25 mouse cellular contexts compared by ENCODE assay signal in genomic region chr1:170402682-170403081, GRCm38 (mm10).
A peak's percentile ranks its signal among the peaks of the same experiment; 100 is the strongest.
DNase-seq lines count a peak whose midpoint lies in the region; TF ChIP-seq lines count a peak whose summit lies in the region.
"Had no signal": no experiment of that assay in that cellular context is flagged by ENCODE, and none has a peak within 500 bp of the region (broad histone marks: within the 10 kb centered on the region; RNA-seq: fewer than 3 reads in every experiment).

No protein-coding gene starts in this region.

- no peaks in the 10 kb centered on the region for H3K27me3 ChIP-seq in heart, embryonic 10.5 days (ENCODE audit: insufficient read depth, poor library complexity, severe bottlenecking)
- H3K27me3 ChIP-seq in cerebellum, adult 2 months (ENCODE audit: control insufficient read depth, insufficient read depth, low read length): no peaks in the 10 kb centered on the region
- H3K27me3 ChIP-seq: CH12.LX; embryonic facial prominence, embryonic 12.5 days; embryonic facial prominence, embryonic 15.5 days; heart, embryonic 15.5 days; Patski had no signal

- H3K27ac ChIP-seq in heart, embryonic 10.5 days: peak overlapping the region; percentile 49
- peak overlapping the region; percentile 84 for H3K27ac ChIP-seq in layer of hippocampus, adult 2 months
- H3K27ac ChIP-seq in cerebellum, adult 2 months (ENCODE audit: insufficient read depth, low read length): no peak overlapping the region
- H3K27ac ChIP-seq: embryonic facial prominence, embryonic 12.5 days; embryonic facial prominence, embryonic 15.5 days; heart, embryonic 15.5 days; hindbrain, embryonic 14.5 days; hindbrain, postnatal 0 days had no signal

- no peak for DNase-seq in heart, embryonic 10.5 days (ENCODE audit: low spot score)
- no peak for DNase-seq in heart, adult 9 months (ENCODE audit: low spot score in 2 of 2)
- peak in 1 of 2 experiments; percentile 27 for DNase-seq in layer of hippocampus, adult 2 months (ENCODE audit: low spot score in 2 of 2)
- no peak for DNase-seq in layer of hippocampus, adult 9-10 months (ENCODE audit: low spot score)
- peak; percentile 78 for DNase-seq in brain, adult 2 months (ENCODE audit: low read depth, low spot score)
- peak; percentile 67 for DNase-seq in telencephalon, adult 2 months (ENCODE audit: low read depth, low spot score)
- DNase-seq in cerebellum, adult 2 months: no peak
- DNase-seq: adrenal gland, postnatal 10 days; B cell, adult 2 months; cerebellum, adult 11-12 months; cerebellum, adult 9-10 months; cerebellum, postnatal 14 days; forebrain, postnatal 0 days; gastrocnemius, postnatal 10 days; gastrocnemius, postnatal 36 days; heart, postnatal 10 days; heart, postnatal 4 days had no signal

- no peak for TF ChIP-seq POLR2A in cerebellum, adult 2 months (IDR thresholded peaks at IDR 0.05; ENCODE audit: borderline replicate concordance, insufficient read depth, low read length)

- peaks cover 3% of the 10 kb centered on the region; the same call in 1 of the 2 replicates for H3K36me3 ChIP-seq in heart, embryonic 10.5 days
- H3K36me3 ChIP-seq: embryonic facial prominence, embryonic 12.5 days; embryonic facial prominence, embryonic 15.5 days; G1E; heart, embryonic 15.5 days had no signal

- peaks cover 63% of the 10 kb centered on the region for H3K4me1 ChIP-seq in heart, embryonic 10.5 days
- no peaks in the 10 kb centered on the region; the same call in 1 of the 2 replicates for H3K4me1 ChIP-seq in cerebellum, adult 2 months (ENCODE audit: control insufficient read depth, insufficient read depth, low read length)
- H3K4me1 ChIP-seq: embryonic facial prominence, embryonic 12.5 days; embryonic facial prominence, embryonic 15.5 days had no signal

- no peak for TF ChIP-seq CTCF in layer of hippocampus, adult 2 months (conservative IDR thresholded peaks at IDR 0.05)
- TF ChIP-seq CTCF in cerebellum, adult 2 months (IDR thresholded peaks at IDR 0.05; ENCODE audit: borderline replicate concordance, insufficient read depth, low read depth, low read length): no peak

- H3K4me3 ChIP-seq in heart, embryonic 10.5 days: no peak overlapping the region
- no peak overlapping the region for H3K4me3 ChIP-seq in layer of hippocampus, adult 2 months
- no peak overlapping the region for H3K4me3 ChIP-seq in cerebellum, adult 2 months (replicated peaks; ENCODE audit: insufficient read depth, low read depth, low read length)
- H3K4me3 ChIP-seq: embryonic facial prominence, embryonic 12.5 days; embryonic facial prominence, embryonic 15.5 days; heart, embryonic 15.5 days had no signal

- 55% methylated on average over 4 of the region's 4 CpGs for WGBS in heart, embryonic 10.5 days
- WGBS in cerebellum, adult 2 months: 59% methylated on average over 4 of the region's 4 CpGs

- H3K9me3 ChIP-seq in heart, embryonic 10.5 days: no peaks in the 10 kb centered on the region
- H3K9me3 ChIP-seq: embryonic facial prominence, embryonic 12.5 days; embryonic facial prominence, embryonic 15.5 days; G1E; heart, embryonic 15.5 days had no signal

Comparison
In these comparisons a context has a peak if more than half of its experiments do, and no peak if none do; other contexts are left out.
1. DNase-seq: peak in brain, adult 2 months (single experiment) and telencephalon, adult 2 months (single experiment); none in heart, embryonic 10.5 days (single experiment), heart, adult 9 months (0 of 2), layer of hippocampus, adult 9-10 months (single experiment) and cerebellum, adult 2 months (0 of 2).